Mouse (Mus musculus) activated CD4-positive, CD25-positive, alpha-beta regulatory T cell (primary cell): ENCODE measurements around the gene Stc2. TPM values are rescaled to one million over a fixed set of nuclear protein-coding genes. Genes with fewer than 3 reads are reported as not detected.

Experiments
- polyA plus RNA-seq, 2 experiments: library from polyadenylated mRNA; unstranded; fragments of 100-300 nt; shearing (Covaris generic); gene quantifications; one replicate each; pipeline ENCODE4 v1.2.1; 2017

Gene Stc2
- 1 to 10 TPM in 1 of 2 experiments, under 1 TPM in 1; 0.62 to 3.3 TPM for polyA plus RNA-seq

DNA sequence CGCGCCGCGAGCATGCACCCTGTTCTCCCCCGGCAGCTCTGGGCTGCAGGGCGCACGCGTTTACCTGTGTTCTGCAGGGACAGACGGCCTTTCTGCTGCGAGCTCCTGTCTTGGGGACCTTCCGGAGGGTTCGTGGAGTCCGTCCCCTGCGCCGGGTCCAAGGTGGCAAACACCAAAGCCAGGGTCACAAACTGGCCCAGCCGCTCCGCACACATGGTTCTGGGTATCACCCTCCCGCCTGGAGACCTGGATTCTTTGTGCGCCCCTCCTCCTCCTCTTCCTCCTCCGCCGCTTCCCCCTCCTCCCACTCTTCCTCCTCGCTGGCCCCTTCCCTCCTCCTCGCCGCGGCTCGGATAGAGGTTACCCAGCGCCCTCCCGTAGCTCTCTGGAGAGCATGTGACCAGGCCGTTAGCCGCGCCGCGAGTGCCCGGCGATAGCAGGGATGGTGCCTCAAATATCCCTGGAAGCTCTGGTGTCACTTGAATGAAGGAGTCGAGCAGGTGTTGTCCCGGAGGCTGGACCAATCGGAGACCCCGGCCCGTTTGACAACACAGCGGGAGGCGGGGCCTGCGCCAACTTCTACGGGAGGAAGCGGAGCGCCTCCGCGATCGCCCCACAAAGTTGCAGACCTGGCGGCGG is at the start of gene Stc2:
Stc2 (minus strand) TSS at position 427 of the 639 bp plus-strand sequence.

Other genes with a start within 250 kb of the Stc2 start
- not detected for gene Gm17332, start 187.6 kb downstream of the Stc2 start, polyA plus RNA-seq